Mouse (Mus musculus) ES-E14 (cell line): ENCODE results near the gene BC030867.

Experiments
- CHD2 ChIP-seq: IDR thresholded peaks from 2 replicates; pipeline ENCODE4 v1.6.1; 2014; ENCODE audit warnings: mild to moderate bottlenecking, low read depth, low read length, inconsistent platforms
- HCFC1 ChIP-seq: IDR thresholded peaks from 2 replicates; pipeline ENCODE4 v1.6.1; 2012; ENCODE audit warnings: low read length, inconsistent platforms, borderline replicate concordance; ENCODE audit not compliant: insufficient read depth
- ZC3H11A ChIP-seq: IDR thresholded peaks from 2 replicates; pipeline ENCODE4 v1.6.1; 2012; ENCODE audit warnings: low read depth, mild to moderate bottlenecking, inconsistent platforms, low read length, borderline replicate concordance
- ZNF384 ChIP-seq: IDR thresholded peaks from 2 replicates; pipeline ENCODE4 v1.6.1; 2012; ENCODE audit warnings: low read depth, low read length, inconsistent platforms

DNA sequence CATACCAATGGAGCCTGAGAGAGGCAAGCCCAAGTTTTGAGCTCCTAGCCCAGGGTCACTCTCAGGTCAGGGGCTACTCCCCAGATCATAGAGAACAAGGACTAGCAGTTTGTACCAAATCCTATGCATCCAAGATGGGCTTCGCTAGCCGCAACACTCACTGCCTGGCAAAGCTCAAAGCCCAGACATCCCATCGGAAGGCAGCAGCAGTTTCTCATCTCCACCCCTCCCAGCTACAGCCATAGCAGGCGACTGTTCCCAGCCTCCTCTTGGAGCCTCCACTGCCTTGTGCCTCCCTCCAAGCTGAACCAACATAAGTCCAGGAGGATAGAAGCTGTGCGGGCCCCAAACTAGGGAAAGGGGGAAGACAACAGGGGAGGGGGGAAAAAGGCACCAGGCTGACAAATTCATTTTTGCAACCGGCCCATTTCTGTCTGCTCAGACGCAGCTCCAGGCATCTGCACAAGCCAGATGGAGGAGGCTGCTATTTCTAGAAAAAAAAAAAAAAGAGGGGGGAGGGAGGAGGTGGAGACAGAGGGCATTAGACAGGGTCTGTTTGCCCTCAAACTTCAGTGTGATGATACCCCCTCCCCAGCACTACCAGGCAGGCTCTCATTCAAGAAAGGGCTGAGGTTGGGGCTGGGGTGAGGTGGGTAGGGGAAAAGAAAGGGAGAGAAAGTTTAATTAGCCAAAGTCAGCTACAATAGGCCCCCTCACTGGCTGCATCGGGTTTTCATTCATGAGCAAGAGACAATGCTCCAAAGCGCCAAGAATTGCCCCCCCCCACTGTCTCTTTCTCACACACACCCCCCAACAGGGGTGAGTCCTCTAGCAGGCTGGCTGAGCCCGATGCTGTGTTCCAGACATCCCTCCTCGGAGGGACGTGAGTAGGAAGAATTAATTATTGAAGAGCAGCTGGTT, 21.2 kb upstream of the BC030867 start:
- TF ChIP-seq CHD2 (no peak), ZNF384 (0 out of 2 replicates have a peak, but pooled peaks have one; percentile 49), ZC3H11A (no peak), HCFC1 (no peak)
